Mouse (Mus musculus): ENCODE measurements at regions not wholly inside any gene's neighbourhood (a gene's known extent, or its start where the extent isn't known, plus 50 kb on each side); places are given as distances from the start of the nearest gene placed in this dataset.
A peak's percentile ranks its signal among the peaks of the same experiment; 100 is the strongest.

DNA sequence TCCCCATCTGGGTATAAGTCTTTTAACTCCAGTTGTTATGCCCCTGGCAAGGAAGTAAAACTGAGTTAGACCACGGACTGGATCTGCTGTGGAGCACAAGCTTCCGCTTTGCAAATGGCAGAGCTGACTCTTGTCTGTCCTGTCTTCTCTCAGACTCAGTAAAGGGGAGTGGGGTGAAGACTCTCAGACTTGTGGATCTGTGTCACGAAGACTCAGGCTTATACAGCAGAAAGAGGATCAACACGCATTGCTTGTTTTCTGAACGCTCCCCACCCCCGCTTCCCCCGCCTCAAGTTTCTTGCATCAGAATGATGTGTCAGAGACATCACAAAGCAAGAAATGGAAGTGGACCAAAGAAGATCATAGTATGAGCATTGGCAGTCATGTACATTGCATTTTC, 55.3 kb upstream of the Ifne start:
- no peak for TF ChIP-seq E2F4 (IDR thresholded peaks at IDR 0.05; ENCODE audit: insufficient replicate concordance, low read depth, low read length)
- TF ChIP-seq CTCF (conservative IDR thresholded peaks at IDR 0.05 in 1 of 2, IDR thresholded peaks at IDR 0.05 in 1 of 2; ENCODE audit: low read depth in 2 of 2, low read length in 2 of 2): no peak
- TF ChIP-seq POLR2A (IDR thresholded peaks at IDR 0.05; ENCODE audit: low read depth, low read length): peak; percentile 50
- no peak for TF ChIP-seq ZKSCAN1 (IDR thresholded peaks at IDR 0.05; ENCODE audit: borderline replicate concordance, low read depth, low read length)
- TF ChIP-seq USF2 (conservative IDR thresholded peaks at IDR 0.05; ENCODE audit: low read depth, low read length): no peak
- TF ChIP-seq KAT2A (IDR thresholded peaks at IDR 0.05; ENCODE audit: insufficient replicate concordance, low read length): no peak
- TF ChIP-seq JUND (conservative IDR thresholded peaks at IDR 0.05; ENCODE audit: low read depth, low read length): no peak
- TF ChIP-seq SIN3A (IDR thresholded peaks at IDR 0.05; ENCODE audit: low read length): 0 out of 2 replicates have a peak, but pooled peaks have one; percentile 7
- TF ChIP-seq ELF1 (IDR thresholded peaks at IDR 0.05; ENCODE audit: low read depth, low read length): peak; percentile 73
- 0 out of 2 replicates have a peak, but pooled peaks have one; percentile 43 for TF ChIP-seq CHD2 (IDR thresholded peaks at IDR 0.05; ENCODE audit: low read length)
- TF ChIP-seq MAFK (IDR thresholded peaks at IDR 0.05; ENCODE audit: insufficient replicate concordance, low read length): no peak
- 0 out of 2 replicates have a peak, but pooled peaks have one; percentile 1 for TF ChIP-seq ZNF384 (IDR thresholded peaks at IDR 0.05; ENCODE audit: low read depth, low read length)
